Mouse (Mus musculus) mature B cell (primary cell): Measurements from ENCODE around the gene Ppp1cc.
"Not testable (repeated sequence)": the region's sequence is repeated elsewhere in the genome, so short reads cannot be mapped to it uniquely, and the experiment has no call there.

Experiments used
- in situ Hi-C: fragments of 300-500 bp; cut with MboI; formaldehyde crosslinking; loops from 2 replicates; pipeline ENCODE4 v1.14.3; 2019

Gene Ppp1cc

DNA sequence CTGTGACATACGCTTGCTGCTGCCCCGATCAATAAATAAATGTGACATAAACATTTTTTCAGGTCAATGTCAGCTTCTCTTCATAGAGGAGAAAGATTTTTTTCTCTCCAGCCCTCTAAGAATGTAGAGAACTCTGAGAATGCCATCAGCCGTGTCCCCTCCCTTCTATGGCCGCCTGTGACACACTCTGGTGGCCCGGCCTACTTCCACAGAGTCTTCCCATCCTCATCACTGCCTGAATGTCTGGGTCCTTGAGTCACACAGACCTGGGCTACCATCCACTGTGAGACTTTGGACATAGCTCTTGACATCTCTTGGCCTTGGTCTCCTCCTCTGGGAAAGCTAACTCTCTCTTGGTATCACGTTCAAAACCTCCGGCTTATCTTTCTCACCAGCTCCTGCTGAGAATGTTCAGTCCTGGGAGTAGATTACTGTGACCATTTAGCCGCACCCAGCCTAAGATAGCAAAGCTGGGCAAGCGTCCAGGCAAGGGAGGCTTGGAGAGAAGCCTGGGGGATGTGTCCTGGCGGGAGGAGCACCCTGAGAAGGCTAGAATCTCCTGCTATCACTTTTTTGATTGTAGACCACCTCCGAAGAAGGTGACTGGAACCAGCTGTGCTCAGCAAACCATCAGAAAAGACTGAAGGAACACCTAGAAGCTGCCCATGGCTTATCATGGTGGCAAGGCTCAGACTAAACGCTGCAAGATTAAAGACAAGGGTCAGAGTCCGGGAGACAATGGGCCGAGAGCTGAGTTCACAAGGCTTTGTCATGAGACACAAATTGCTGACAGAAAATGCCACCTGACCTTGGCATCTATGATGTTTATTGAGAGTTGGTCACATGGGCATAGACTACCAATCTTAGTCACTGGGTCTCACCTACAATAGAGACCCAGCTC is 21.3 kb upstream of the Ppp1cc start:
- in situ Hi-C loops = no loop called here

DNA sequence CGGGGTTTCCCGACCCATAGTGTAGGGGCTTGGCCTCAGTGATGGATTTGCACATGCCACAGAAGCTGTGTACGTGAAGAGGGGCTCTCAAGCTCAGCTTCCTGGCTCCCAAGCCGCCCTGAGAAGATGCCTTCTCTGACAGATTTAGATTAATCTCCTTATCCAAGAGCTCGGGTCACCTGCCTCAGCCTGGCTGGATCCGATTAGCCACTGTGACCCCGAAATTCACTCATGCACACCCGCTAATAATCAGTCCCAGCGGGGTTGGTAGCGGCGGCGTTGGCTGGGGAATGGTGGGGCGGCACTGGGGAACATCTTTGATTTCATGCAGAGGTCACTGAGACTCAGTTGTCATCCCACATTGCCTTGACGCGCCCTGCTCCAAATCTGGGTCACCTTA is 19.2 kb upstream of the Ppp1cc start:
- in situ Hi-C loops = no loop called here

DNA sequence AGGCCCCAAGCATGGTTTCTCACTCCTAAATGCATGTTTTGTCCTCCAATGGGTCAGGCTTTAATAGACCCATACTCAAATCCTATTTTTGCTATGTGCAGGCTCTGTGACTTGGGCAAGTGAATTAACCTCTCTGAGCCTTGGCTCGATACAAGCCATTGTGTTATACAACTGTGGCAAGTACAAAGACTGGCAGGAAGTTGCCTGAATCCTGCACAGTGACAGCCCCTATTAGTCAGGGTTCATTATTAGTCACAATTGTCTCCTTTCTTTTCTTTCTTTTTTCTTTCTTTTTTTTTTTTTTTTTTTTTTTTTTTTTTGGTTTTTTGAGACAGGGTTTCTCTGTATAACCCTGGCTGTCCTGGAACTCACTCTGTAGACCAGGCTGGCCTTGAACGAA is 18.3 kb upstream of the Ppp1cc start:
- in situ Hi-C loops = not testable (repeated sequence)

DNA sequence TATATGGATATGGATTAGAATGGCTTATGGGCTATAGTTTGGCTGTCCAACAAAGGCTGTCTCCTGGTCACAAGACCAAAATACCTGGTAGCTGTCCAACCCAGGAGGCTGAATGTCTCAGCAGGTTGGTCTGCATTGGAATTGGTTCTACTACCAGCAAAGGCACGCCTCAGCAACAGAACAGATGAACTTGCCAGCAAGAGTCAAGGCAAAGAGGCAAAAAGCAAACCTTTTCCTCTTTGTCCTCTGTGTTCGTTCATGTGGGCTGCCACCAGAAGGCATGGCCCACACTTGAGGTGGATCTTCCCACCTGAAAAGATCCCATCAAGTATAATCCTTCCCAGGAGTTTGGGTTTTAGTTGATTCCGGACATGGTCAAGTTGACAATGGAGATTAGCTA is 17.4 kb upstream of the Ppp1cc start, which contains the start of gene Ccdc63:
Ccdc63 (minus strand) TSS at position 101 of the 400 bp plus-strand sequence.
- in situ Hi-C loops = no loop called here

DNA sequence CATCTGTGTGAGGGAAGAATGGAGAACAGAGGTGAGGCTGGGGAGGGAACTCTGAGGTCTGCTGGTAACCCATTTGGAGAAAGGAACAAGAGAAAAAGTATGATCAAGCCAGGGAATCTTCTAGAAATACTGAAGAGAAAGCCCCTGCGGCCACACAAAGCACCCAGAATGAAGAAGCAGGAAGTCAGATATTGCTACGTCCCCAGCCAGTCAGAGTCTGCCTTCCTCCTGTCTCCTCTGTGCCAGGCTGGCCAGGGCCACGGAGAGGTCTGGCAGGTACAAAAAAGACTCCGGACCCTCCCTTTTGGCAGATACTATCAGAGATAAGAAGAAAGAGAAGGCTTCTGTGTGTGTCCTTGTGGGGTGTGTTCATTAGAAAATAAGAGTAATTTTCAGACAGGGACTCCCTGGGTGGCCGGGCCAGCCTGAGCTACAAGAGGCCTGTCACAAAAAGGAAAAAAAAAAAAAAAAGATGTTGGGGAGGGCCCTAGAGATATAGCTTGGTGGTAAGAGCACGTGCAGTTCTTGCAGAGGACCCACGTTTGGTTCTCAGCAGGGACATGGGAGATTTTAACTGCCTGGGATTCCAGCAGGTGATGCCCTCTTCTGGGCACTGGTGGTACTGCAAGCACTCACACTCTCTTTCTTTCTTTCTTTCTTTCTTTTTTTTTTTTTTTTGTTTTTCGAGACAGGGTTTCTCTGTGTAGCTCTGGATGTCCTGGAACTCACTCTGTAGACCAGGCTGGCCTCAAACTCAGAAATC is 15.7 kb upstream of the Ppp1cc start:
- in situ Hi-C loops = no loop called here

GRCm38 (mm10) chr5:122143543-122143942 is 14.5 kb upstream of the Ppp1cc start:
- in situ Hi-C loops = no loop called here

- in situ Hi-C loops = no loop called here
Observed at GRCm38 (mm10) chr5:122144825-122145224, 13.3 kb upstream of the Ppp1cc start.

DNA sequence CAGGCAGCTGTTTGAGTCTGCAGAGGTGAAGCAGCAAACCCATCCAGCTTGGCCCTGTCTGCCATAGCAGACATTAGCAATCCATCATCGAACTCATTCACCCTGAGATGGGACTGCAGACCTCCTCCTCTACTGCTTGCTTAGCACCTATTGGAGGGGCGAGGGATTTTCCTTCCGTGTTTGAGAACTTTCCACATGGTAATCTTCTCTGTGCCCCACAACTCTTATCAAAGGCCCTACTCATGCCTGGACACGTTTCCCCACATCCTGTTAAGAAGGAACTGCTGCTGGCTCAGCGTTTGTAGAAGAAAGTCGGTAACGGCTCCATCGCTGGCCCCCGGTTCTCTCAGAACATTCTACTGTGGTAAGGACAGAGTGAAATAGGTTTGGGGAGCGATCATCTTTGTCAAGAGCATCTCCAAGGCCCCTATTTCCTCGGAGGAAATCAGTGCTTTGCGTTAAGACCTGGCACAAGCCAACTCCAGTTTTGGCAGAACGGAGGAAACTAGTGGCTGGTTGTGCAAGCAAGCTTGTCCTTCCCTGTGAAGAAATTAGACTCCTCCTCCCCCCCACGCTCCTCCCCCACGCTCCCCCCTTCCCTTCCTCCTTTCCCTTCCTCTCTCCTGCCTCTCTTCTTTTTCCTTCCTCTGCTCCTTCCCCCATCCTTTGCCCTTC is 12.6 kb upstream of the Ppp1cc start:
- in situ Hi-C loops = no loop called here

- in situ Hi-C loops = no loop called here
Observed at GRCm38 (mm10) chr5:122146056-122146580, 12.0 kb upstream of the Ppp1cc start.

GRCm38 (mm10) chr5:122146609-122147008 is 11.5 kb upstream of the Ppp1cc start:
- in situ Hi-C loops = no loop called here

- in situ Hi-C loops = no loop called here
Observed at GRCm38 (mm10) chr5:122148107-122148506, 10.0 kb upstream of the Ppp1cc start.

DNA sequence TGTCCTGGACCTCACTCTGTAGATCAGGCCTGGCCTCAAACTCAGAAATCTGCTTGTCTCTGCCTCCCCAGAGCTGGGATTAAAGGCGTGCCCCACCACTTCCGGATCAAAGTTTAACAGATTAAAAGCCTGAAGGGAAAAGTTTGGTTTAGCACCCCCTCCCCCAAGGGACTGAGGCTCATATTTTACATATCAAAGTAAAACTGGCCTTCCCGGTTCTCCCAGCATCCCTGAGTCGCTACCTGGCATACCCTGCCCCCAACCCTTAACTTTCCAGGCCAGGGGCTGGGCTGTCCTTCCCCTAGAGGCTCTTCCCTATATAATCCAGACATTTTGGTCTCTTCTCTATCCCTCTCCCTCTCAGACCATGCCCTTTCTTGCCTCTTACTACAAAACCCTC is 8.8 kb upstream of the Ppp1cc start:
- in situ Hi-C loops = no loop called here

GRCm38 (mm10) chr5:122152508-122152907 is 5.6 kb upstream of the Ppp1cc start:
- in situ Hi-C loops = not testable (repeated sequence)

GRCm38 (mm10) chr5:122154006-122154405 is 4.1 kb upstream of the Ppp1cc start:
- in situ Hi-C loops = no loop called here

- in situ Hi-C loops = no loop called here
Observed at GRCm38 (mm10) chr5:122154782-122155181, 3.3 kb upstream of the Ppp1cc start.

- in situ Hi-C loops = no loop called here
Observed at GRCm38 (mm10) chr5:122155613-122156012, 2.5 kb upstream of the Ppp1cc start.

GRCm38 (mm10) chr5:122156486-122156885 is 1.6 kb upstream of the Ppp1cc start:
- in situ Hi-C loops = no loop called here

GRCm38 (mm10) chr5:122158557-122159515 is 758 bp downstream of the Ppp1cc start:
- in situ Hi-C loops = no loop called here

- in situ Hi-C loops = no loop called here
Observed at GRCm38 (mm10) chr5:122163194-122163593, 5.1 kb downstream of the Ppp1cc start.

DNA sequence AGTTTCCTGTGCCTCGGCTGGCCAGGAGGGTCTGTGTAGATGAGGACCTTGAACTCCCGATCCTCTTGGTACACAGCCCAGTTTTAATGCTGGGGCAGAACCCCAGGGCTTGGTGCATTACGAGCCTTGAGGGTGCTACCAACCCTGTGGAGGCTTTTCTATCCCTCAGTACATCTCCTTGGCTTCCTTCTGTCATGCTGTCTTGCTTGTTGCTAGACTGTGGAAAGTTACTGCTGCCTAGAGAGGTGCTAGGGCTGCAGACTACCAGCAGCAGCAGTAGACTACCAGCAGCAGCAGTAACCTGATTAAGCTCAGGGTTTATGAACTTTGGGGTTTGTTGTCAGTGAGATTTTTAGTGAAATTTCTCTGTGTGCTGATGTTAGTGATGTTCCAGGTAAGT is 5.9 kb downstream of the Ppp1cc start:
- in situ Hi-C loops = no loop called here
